Mouse (Mus musculus): Measurements from ENCODE around the gene Cdh8. TPM values are rescaled to one million over a fixed set of nuclear protein-coding genes. Genes with fewer than 3 reads are reported as not detected.

Gene Cdh8
- polyA plus RNA-seq (2012) = not detected in 2 replicates

DNA sequence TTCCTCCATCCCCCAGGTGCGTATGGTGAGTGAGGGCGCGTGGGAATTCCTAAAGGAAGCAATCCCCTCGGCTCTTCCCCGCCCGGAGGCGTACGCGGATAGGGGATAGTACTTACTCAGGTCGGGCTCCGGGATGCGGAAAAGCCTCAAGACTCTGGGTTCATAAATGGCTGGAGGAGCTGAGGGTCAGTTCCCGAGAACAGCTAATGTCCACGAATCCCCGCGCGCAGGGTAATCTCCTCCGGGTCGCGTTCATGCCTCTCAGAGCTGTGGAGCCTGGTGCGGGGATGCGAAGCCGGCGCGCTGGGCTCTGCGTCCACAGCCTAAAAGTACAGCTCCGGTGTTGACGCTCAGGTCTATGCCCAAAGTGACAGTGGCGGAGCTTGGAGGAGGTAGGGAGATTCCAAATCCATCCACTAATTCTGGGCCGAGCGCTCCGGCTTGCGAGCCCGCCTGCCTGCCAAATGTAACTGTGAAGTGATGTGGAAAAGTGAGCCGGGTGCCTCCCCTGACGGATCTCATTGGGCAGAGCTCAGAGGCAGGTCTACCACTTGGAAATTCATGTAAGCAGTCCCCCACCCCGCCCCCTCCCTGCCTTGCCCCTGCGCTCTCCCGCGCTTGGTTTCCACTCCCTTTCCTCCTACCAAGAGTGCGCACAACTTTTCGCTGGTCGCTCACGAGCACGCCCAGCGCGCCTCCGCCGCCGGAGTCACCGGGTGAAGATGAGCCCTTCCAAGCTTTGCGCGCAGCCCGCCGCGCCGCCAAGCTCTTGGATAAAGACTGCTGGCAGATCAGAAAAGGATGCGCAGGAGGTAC lies at the start of gene Cdh8:
Cdh8 (minus strand) TSS at position 506 of the 816 bp plus-strand sequence.
- no peak for TF ChIP-seq GATA1 (IDR thresholded peaks at IDR 0.05; ENCODE audit: low read length)

DNA sequence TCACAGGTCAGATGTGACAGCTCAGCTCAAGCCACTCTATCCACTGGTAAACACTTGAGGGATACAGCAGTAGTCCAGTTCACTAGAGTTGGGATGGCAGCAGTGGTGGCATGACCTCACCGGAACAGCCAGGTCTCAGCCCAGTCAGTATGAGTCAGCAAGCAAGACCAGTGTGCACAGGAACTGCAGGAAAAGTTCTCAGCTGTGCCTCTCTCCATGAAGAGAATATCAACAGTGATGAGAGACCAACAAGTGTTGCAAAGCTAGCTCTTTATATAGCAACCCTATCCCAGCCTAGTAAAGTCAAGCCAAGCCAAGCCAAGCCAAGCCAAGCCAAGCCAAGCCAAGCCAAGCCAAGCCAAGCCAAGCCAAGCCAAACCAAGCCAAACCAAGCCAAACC lies 30.2 kb upstream of the Cdh8 start:
- TF ChIP-seq GATA1 (IDR thresholded peaks at IDR 0.05; ENCODE audit: low read length) = no peak

DNA sequence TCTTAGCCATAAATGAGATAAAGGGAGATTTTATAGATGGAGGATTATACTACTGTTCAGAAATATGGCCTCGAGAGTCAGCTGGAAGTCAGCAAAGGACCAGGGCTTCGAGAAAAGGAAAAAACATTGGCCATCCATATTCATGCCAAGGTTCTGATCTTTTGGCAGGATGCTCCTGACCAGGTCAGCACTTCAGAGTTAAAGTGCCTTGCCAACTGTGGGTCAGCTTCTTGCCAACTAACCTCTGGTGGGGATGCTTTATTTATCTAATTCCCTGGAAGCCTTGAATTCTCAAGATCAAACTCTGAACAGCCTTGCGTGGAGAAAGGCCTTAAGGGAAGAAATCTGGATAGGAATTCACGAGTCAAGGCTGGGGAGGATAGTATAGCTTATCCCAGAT lies 9.6 kb upstream of the Cdh8 start:
- no peak for TF ChIP-seq GATA1 (IDR thresholded peaks at IDR 0.05; ENCODE audit: low read length)

DNA sequence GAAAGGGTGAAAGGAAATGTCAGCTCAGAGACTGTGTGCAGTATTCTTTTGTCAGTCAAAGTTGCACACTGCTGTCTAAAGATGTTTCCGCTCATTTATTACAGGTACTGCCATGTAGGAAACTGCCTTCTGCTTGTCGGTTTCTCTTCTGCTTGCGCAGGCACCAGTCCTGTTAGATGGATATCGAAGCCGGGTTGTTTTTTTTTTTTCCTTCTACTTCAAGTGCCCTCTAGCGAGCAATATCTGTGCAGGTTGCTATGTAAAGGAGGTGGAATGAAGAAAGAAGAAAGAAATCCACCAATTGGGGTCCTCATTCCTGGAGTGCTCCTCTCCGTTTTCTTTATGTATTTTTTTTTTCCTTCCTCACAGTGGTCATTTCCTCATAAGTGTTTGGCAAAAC lies 5.2 kb upstream of the Cdh8 start:
- TF ChIP-seq GATA1 (IDR thresholded peaks at IDR 0.05; ENCODE audit: low read length) = no peak

DNA sequence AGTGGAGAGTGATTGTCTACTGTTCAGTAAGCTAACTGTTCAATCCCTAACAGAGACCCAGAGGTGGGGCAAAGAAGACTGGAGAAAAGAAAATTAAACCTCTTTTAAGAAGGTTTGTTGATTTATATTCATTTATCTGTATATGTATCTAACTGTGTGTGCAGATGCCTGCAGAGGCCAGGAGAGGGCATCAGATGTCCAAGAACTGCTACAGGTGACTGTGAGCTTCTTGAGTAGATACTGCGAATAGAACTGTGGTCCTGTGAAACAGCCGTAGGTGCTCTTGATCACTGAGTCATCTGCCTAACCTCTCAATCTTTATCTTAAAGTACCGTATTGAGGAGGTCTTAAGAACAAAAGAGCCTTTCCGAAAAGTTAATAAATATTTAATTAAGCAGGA lies 3.5 kb upstream of the Cdh8 start:
- no peak for TF ChIP-seq GATA1 (IDR thresholded peaks at IDR 0.05; ENCODE audit: low read length)

DNA sequence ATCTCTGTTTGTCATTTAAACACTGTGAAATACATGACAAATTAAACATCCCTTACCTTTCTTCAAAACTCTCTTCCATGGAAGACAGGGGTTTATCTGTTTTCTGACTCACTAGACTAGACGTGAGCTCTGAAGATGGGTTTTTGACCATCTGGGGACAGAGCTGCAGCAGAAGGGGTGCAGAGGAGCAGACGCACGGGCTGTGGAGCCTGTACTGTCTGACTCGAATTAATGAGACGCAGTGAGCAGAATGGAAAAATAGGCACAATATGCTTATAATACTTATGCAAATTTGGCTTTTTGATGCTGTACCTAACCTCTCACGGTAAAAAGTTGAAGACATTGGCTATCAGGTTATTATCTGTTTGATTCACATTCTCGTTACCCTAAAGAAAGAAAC lies 1.2 kb upstream of the Cdh8 start:
- no peak for TF ChIP-seq GATA1 (IDR thresholded peaks at IDR 0.05; ENCODE audit: low read length)

DNA sequence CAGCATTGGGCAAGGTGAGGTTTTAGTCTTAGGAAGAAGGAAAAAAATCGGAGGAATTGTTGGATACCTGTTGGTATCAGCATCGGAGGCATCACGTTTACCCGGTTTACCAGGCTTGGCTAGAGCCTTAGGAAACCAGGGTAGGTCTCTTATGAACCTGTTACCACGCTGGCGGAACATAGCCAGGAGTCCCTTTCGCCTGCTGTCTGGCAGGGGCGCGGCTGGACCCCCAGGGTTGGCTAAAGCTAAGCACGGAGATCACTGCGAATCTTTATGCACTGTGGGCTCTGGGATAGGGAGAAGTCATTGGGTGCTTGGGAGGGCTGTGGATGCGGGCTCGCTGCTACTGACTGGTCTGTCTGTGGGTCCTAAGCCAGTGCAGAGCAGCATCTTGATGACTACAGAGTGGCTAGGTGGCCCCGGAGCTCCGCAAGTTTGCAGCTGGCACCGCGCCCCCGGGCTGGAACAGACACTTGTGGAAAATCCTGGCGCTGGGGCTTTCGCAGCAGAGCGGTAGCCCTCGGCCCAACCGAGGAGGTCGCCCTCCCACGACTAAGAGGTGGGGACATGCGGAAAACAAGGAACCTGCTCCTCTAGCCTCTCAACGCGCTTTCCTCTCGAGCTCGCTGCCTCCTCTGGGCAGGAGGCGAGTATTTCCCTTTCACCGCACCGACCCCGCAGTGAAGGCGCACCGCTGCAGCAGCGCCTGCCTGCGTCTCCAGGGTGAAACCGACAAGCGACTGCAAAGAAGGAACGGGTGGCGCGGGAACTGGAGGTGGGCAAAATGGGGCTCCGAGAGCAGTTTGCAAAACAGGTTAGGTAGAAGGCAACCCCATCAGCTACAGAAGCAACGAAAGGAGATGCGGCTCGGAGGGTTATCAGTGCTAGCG lies 950 bp downstream of the Cdh8 start:
- no peak for TF ChIP-seq GATA1 (IDR thresholded peaks at IDR 0.05; ENCODE audit: low read length)

DNA sequence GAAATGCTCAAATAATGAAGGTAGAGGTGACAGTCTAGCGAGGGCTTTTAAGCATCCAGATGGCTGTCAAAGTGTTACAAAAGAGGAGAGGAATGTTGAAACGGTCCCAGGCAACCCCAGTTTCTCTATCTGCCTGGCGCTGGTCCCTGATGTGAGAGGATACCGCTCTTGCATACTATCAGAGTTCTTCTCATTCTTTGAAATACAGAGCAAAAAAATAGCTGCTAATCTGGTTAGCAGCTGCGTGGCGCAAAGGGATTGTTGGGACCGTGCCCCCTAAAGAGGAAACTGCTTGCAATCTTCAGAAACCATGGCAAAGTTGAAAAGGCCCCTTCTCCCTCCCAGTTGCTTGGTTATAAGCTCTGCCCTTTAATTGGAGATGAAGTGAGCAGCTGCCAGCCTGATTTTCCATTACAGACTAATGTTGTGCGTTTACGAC lies 1.8 kb downstream of the Cdh8 start:
- no peak for TF ChIP-seq GATA1 (IDR thresholded peaks at IDR 0.05; ENCODE audit: low read length)

DNA sequence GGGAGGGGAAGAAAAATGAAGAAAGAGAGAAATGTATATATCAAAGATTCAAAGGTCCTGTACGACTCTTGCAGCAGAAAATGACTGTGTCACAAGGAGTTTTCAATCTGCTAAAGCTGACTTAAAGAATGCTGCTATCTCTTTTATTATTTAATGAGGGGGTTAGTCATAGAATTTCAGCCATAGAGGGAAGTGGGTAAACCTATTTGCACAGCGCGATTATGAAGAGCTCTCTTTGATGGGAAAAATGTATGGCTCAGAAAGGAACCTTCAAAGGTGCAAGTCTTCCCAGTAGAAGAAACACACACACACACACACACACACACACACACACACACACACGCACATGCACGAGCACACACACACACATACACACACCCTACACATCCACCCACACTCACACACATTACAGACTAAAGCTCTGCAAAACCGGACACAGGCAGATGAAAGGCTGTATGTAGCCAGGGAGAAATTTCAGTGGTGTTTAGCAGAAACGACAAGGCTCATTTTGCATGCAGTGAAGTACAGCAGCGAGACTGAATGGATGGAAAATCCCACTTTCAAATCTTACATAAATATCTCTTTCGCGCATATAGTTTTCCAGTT lies 2.3 kb downstream of the Cdh8 start:
- TF ChIP-seq GATA1 (IDR thresholded peaks at IDR 0.05; ENCODE audit: low read length) = no peak

DNA sequence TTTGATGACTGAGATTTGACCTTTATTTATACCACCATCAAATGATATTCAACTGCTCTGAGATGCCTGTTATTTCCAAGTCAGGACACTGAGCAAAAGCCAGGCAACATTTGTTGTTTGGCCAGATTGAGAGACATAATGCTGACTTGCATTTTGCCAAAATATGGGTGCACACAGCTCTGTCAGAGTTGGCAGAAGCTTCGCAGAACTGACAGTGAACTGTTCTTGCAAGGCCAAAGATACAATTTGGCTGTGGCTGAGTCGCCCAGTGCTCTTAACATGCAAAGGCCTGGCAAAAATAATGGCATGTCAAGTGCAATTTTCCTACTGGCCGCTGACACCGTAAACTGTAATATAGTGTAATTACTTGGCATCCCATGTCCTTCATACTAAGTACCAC lies 22.4 kb downstream of the Cdh8 start:
- no peak for TF ChIP-seq GATA1 (IDR thresholded peaks at IDR 0.05; ENCODE audit: low read length)

DNA sequence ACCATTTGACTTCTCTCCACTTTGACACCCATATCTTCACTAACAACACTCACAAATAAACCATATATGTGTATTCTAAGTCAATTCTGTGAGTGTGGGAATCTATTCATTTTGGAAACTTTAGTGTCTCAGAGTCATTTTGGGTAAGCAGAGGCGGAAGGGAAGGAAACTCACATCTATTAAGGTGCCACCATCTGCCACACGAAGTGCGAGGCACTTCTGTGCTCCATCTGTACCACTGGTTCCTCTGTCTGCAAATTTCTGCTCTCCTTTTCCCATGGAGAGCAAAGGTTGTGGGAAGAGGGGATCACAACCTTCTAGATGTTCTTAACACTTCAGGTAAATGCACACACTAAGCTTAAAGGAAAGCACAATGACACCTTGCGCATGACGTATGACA lies 46.2 kb downstream of the Cdh8 start:
- no peak for TF ChIP-seq GATA1 (IDR thresholded peaks at IDR 0.05; ENCODE audit: low read length)

DNA sequence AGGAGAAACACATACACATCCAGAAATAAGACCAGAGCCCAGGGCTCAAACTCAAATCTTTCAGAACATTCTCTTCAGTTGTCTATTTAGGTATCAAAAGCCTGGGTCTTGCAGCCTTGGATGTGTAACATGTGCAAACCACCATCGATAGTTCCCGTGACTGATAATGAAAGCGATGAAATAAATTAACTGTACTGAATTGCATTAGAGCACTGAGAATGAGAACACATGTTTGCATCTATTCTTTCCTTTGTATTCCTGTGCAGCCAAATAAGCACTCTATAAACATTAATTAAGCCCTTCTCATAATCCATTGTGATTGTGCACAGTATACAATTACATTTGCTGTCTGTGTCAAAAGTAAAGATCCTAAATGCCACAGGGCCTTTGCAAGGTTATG lies 47.1 kb downstream of the Cdh8 start:
- no peak for TF ChIP-seq GATA1 (IDR thresholded peaks at IDR 0.05; ENCODE audit: low read length)

DNA sequence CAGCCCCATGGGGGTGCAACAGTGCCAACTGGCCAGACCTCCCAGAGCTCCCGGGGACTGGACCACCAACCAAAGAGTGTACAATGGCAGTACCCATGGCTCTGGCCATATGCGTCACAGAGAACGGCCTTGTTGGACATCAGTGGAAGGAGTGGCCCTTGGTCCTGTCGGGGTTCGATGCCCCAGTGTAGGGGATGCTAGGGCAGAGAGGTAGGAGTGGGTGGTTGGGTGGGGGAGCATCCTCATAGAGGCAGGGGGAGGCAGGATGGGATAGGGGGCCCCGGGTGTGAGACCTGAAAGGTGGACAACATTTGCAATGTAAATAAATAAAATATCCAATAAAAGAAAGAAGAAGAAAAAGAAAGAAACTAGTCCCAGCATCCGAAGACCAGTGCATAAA lies 47.8 kb downstream of the Cdh8 start:
- TF ChIP-seq GATA1 (IDR thresholded peaks at IDR 0.05; ENCODE audit: low read length) = no peak

DNA sequence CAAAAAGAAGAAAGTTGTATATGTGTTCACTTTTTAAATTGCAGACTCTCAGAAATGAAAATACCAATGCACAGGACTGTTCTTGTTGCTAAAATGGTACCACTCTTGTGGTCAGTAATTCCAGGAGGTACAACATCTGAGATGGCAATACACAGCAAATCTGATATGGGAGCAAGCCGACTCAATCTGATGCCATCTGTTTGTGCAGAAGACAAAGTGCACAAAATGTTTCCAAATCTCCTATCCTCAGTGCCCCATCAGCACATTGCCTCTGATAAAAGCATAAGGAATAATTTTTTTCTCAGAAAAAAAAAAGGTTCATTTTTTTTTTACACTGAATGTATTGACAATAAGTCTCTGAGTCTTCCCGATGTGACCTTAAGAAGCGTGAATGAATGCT lies 62.3 kb downstream of the Cdh8 start:
- TF ChIP-seq GATA1 (IDR thresholded peaks at IDR 0.05; ENCODE audit: low read length) = no peak

DNA sequence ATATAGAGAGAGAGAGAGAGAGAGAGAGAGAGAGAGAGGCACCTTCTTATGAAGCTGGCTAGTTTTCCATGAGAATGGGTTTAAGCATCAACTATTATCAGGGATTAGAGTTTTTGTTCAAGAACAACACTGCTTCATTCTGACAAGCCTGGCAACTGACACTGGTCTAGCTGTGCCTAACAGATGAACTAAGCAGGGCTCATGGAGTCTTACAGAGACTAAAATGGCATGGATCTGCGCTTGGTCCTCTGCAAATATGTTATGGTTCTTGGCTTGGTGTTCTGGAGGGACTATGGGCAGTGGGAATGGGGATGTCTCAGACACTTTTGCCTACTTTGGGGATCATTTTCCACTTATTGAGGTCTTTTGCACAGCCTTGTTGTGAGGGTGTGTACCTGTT lies 63.0 kb downstream of the Cdh8 start:
- TF ChIP-seq GATA1 (IDR thresholded peaks at IDR 0.05; ENCODE audit: low read length) = no peak

DNA sequence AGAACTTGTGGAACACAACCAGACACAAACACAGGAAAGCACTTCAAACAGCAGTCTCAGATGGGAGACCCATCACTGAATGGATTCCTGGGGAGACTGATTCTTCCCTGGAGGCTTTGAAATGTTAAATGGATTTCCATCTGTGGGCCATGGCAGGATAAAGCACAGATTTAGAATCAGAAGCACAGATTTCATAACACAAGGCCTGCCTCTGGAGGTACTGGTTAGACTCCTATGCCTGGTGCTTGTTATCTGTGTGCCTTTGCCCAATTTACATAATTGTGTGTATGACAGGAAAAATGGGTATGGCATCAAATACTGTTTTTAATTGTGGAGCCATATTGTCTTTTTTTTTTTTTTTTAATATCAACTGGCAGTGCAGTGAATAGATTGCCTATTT lies 66.8 kb downstream of the Cdh8 start:
- no peak for TF ChIP-seq GATA1 (IDR thresholded peaks at IDR 0.05; ENCODE audit: low read length)

All from G1E-ER4 (cell line).